Mouse (Mus musculus): ENCODE data around the gene Prokr2.

Gene Prokr2

DNA sequence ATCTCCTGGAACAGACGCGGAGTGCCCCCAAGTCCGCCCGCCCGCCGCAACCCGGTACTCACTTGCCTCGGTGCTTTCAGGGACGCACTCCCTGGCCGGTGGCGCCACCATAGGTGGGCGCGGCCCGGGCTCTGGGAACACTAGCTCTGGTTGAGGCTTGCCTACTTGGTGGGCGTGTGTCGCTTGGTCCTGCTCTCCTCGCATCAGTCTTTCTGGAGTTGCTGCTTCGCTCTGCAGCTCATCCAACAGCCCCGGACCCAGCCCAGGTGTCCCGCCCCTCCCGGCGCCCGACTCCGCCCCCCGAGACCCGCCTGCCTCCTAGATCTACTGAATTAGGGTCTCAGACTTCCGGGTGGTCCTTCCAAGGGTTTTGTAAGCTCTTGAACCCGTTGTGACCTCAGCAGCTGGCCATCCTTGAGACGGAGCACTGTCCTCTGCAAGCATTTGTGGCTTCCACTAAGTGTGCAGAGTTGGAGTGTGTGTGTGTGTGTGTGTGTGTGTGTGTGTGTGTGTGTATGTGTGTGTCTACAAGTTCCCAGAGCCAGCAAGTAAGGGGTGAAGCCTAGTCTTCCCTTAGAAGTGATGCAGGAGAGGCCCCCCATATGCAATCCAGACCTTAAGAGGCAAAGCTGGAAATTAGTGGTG lies at the start of gene Prokr2:
Prokr2 (minus strand) TSS at position 254 of the 645 bp plus-strand sequence.
- DNase-seq = peak; percentile 20 to 22

DNA sequence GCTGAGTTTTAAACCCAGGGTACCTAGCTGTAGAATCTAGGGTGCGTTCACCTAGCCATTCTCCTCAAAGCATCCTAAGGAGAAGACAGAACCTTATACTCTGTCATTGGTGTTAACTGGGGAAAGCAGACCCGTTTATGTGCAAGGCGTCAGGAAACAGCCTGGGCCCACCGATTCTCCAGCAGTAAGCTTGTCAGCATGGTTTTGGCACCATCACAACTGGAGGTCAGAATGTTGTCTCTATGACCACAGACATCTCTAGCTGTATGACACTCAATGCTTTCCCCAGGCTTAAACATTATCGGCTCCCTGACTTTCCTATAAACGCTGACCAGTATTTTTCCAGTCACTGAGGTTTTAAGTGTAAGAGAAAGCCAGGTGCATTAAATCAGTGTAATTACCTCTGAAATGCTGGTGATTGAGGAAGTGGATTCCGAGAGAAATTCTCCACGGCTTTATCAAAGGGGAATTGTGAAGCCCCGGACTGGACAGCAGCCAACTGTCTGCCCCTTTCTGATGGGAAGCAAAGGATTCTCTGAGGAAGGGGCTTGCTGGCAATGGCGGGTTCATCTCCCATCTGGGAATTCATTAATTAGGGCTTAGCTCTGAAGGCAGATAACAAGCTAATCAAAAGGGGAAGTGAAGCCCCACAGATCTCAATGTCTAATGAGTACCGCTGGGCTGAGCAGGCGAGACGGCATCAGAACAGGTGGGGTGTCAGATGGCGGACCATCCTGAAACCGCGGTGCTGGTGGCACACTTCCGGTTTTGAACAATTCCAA lies 42.1 kb upstream of the Prokr2 start:
- peak; percentile 63 for DNase-seq

DNA sequence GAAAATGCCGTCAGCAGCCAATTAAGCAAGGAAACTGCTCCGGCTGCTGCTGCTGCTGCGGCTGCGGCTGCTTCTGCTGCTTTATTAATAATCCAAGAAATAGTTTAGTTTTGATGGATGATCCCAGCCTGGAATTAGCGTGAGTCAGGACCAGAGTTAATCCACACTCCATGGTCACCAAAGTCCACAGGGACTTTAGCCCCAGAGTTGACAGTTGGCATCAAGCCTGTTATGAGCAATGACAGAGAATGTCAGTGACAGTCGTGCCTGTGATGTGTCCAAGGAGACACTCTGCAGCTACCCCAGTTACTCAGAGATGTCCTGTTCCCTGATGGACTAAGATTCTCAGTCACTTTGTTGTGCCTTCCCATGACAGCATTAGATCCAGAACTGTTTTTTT lies 40.3 kb upstream of the Prokr2 start:
- no peak for DNase-seq

DNA sequence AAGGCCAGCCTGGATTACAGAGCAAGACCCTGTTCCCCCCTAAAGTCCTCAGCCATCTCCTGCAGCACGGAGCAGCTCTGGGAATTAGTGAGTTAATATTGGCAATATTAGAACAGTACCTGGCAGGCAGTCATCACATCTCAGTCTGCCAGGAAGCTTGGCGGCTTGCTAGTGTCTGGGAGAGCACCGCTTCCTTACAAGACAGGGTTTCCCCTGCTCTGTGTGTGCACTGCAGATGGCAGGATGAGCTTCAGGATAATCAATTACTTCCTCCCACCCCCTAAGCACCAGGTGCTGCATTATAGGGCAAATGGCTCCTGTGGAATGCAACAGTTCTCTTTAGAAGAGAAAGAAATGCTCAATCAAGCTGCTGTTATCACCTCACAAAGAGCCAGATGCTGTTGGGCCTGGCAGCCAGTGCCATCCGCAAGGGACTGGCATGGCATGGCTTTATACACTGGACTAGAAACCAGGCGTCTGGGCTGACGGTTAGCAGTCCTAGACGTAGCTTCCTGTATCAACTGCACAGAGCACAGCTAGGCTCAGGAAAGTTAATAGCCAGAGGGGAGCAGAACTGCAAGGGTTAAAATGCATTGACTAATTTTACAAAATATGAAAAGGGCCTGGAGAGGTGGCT lies 38.3 kb upstream of the Prokr2 start:
- DNase-seq = peak; percentile 64 to 69

DNA sequence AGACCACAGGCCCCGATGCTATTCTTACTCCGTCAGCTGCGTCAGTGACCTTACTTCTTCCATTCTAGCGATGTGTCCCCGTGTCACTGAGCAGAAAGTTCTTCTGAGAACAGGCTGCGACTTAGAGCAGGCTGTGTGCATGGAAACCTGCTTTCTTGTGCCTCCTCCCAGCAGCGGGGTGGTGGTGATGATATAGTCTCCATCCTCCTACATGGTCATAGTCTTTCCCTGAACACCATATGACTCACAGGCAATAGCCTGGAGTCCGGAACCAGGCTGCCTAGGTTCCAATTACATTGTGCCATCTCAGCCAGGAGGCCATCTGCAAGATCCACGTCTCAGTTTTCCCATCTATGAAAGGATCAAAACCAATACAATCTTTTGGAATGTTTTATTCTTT lies 37.6 kb upstream of the Prokr2 start:
- DNase-seq = peak in 1 of 2 experiments; percentile 2

DNA sequence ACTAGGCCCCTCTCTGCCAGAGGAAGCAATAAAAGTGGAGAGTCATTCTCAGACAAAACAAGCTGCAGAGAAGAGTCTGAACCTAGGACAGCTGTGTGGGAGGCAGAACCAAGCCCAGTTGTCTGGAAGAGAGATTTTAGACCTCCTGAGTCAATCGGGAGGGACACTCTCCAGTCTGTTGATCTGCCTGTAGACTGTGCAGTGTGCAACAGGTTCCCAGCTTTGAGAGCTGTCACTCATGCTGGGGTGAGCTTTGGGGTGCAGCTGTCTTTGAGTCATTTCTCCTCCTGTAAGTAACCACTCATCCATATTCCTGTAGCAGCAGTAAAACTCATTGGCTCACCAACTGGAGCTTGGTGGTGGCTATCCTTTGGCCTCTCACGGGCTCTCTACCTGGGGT lies 33.2 kb upstream of the Prokr2 start:
- DNase-seq = no peak

DNA sequence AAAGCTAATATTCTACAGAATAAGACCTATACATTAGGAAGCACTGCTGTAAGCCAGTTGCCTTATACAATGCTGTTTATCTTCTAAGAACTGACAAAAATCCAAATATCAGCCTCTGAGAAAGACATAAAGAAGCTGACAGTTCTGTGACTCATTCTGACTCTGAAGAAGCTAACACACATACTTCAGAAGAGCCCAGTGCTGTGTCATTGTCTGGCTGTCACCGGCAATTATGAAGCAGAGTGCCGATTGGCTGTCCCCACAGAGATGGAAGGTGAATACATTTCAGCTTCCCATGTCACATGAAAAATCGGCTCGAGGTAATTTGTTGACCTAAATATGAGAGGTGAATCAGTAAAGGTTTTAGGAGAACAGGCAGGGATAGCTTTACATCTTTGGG lies 24.9 kb upstream of the Prokr2 start:
- no peak for DNase-seq

DNA sequence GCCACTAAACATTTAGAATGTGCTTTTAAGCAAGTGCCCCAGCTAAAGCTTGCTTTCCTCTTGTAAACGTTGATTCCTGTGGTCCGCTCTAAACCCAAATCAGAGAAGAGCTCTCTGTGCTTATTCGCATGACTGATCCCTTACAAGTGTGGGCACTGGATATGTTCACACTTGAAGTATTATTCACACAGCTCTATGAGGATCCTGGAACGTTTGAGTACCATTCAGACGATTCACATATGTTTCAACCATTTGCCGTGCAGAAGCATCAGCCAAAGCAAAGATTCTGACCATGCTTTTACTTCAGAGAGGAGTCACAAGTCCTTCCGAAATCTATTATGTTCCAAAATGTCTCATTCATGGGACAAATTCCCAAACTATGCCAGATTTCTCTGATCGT lies 12.9 kb upstream of the Prokr2 start:
- DNase-seq = no peak

DNA sequence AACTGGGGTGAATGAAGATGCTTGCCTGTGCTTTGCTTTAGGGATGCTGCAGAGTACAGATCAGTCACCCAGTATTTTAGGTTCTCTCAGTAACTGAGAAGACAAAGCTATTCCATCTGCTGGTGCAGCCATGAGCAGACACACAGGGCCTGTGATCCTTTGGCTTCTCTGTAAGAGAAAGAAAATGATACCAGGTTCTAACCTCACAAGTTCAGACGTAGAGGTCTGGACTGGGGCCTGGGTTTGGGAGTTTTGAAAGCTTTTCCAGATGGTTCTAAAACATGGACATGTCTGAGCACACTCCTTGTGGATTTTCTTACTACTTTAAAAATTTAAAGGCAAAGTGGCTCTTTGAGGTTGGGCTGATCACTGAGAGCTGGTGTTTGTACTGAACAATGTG lies 10.5 kb upstream of the Prokr2 start:
- DNase-seq = no peak

DNA sequence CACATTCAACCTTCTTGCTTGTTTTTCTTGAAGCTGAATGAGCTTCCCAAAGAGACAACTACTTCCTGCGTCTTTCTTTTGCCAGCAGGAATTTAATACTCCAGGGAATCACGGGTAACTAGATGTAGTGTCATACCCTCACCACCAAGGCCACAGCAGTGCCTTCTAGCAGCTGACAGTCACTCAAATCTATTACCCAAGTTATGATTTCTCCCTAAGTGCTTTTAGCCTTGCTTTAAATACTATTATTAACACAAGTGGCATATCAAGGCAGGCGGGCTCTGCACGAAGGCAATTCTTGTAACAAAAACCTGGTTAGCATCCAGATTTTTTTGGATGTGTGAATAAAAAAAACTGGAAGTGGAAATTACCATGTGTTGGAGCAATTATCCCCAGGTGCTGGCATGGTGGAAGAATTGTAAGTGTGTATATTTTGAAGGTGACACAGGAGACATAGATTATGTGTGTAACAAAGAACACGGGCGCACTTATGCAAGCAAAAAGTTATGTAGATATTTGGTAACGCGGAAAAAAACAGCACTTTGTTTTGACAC lies 5.4 kb upstream of the Prokr2 start:
- DNase-seq = no peak

DNA sequence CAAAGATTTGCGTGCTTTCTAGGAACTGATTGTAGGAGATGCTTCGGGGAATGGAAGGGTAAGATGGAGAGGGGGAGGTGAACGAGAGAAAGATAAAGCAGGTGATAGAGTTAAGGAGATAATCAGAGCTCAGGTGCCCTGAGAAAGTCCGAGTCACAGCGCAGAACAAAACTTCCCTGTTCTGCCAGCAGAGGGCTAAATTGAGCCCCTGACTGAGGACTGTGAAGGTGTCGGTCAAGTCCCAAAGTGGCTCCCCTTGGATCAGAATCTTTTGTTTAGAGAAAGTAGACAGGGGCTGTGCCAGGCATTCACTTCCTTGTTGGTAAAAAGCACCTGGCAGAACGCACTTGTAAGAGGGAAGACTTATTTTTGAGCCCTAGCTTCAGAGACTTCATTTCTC lies 4.3 kb upstream of the Prokr2 start:
- peak; percentile 61 to 66 for DNase-seq

DNA sequence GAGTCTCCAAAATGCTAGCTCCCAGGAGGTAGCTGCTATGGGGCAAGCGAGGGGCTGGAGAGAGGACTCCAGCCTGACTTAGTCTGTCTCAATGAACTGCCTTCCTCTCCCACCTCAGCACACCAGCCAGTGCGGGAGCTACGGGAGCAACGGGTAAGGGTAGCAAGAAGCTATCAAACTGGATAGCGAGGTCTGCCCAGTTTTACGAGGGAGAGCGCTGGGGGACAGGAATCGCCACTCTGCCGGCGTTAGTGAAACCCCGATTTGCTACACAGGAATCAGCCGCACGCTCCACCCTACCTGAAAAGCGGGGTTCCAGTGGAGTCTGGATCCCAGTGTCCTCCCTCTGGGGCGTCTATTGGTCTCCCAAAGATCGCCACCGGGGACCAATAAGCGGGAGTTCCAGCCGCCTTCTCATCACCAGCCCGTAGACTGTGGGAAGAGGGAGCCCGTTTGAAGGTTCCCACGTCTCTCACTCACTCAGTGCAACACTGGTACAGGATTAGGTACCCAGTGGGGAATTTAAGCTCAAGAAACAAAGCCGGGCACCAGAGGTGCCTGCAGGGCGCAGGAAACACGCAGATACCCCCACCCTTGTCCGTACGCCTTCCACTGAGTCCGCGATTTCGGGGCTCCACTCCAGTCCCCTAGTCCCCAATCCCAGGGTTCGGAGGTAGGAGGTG lies 595 bp downstream of the Prokr2 start:
- DNase-seq = peak; percentile 16 to 19

DNA sequence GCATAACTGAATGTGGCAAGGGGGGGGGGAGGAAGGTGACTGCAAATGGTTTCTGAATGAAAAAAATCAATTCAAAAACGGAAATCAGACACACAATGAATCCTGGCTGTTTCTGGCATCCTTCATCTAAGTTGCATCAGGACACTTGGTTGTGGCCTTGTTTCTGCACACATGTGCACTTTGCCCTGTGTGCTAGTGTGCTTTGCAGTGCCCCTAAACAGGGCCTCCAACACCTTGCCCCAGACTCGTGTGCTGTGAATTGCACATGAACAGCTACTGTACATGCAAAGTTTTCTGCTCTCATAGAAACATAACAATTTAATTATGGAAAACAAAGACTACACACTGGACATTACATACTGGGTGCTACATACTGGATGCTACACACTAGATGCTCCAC lies 2.9 kb downstream of the Prokr2 start:
- no peak for DNase-seq

DNA sequence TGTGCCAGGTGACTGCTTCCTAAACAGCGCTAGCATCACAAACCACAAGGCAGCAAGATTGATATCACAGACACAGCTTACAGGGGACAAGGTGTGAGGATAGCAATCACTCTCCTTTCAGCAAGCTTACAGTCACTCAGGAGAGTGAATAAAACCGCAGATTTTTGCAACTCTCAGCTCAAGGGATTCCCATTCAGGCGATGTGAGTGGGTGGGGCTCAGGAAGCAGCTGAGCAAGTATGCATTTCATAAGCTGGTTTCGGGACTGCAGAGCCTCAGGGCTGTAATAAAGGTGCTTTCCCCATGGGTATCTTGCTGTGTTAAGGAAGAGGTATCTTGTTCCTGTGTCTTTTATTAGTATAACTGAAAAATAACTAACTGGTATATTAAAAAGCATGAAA lies 5.6 kb downstream of the Prokr2 start:
- DNase-seq = no peak

DNA sequence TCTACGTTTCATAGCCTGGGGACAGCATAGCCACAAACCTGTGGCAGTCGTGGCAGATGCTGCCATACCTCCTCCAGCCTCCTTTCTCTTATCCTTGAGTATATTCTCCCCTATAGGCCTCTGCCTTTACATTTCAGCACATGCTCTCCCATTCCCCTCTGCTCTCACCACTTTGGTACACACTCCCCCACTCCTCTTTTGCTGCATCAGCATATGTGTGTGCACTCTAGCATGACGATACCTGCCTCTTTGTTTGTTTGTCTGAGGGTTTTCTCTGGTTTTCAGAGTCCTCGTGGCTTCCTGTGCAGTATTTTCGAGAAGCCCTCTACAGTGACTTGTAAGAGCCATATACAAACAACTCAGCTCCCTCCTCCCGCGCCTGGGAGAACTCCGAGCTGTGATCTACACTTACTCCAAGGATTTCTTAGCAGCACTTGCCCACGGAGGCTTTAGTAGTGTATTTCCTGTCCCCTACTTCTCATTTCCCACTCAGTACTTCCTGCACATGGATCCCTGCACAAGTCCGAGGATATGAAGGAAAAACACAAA lies 6.6 kb downstream of the Prokr2 start:
- no peak for DNase-seq

DNA sequence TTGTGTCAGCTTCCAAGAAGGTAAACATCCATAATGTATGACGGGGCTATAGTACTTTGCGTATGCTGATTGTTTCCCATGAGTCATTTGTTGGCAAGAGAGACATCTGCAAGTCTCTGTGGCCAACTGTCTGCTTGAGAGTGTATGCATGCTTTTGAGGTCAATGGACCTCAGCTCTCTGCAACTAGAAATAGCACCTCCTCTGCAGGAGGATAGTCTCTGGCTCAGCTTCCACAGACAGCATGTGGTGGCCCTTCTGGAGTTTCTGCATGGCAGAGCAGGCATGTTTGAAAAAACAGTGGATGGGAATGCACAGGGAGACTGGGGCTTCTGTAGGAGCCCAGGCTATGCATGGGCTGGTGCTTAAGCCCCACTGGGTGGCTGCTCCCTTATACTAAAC lies 7.8 kb downstream of the Prokr2 start:
- DNase-seq = peak; percentile 26 to 47

DNA sequence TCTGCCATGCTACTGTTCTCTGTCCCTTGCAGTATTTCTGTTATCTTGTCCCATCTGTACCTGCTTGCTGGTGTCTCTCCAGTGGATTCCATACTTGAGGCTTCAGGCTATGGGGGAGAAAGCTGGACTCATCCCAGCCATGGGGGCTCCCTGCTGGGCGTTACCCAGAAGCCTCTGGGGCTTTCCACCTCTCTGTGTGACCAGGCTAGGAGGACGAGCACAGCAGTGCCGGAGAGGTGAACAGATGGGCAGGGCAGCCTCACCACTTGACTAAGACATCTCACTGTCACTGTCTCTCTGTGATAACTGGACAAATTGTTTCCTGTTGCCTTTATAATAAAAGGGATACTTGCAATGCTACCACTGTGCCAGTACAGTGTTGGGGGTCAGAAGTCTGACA lies 9.5 kb downstream of the Prokr2 start:
- peak; percentile 53 to 54 for DNase-seq

DNA sequence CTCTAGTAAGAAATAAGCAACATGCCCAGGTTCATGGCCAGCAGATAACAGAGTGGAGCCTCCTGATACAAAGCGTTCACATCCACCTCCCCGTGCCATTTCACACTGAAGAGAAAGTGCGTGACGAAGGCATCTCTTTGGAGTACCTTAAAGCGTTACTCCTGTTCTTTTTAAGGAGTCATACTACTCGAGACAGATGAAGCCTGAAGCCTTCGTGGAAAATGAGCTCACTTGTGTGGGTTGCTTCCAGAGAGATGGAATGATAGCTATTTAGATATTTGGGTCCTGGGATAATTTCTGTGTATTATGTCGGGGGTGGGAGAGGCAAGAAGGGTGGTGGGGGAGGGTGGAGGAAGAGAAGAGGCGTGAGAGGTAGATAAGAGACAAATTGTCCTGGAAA lies 10.1 kb downstream of the Prokr2 start:
- no peak for DNase-seq

DNA sequence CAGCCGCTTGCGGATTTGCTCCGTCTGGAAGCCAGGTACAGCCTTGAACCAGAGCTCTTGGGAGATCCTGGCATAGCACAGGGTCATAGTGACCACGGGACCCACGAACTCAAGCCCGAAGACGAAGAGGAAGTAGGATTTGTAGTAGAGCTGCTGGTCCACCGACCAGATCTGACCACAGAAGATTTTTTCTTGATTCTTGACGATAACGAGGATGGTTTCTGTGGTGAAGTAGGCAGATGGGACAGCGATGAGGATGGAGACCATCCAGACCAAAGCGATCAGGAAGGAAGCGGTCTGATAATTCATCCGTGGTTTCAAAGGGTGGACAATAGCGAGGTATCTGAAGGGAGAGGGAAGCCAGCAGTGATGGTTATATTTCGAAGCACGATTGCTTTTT lies 11.5 kb downstream of the Prokr2 start:
- DNase-seq = no peak

DNA sequence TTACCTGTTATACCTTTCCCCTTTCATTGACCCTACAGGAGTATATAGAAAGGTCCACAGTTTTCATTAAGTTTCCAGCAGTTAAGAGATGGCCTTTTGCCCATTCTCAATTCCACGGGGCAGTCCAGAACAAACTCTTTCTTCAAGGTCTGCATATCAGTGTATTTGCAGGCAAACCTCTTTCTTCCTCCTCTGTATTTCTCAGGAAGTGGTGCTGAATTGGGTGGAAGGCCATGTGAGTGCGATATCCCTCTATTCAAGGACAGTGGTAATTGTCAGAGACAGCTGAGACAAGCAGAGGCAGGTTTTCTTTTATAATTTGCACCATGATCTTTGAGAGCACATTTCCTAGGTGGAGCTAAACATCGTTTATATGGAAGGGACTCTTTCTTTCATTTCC lies 16.8 kb downstream of the Prokr2 start:
- DNase-seq = no peak

DNA sequence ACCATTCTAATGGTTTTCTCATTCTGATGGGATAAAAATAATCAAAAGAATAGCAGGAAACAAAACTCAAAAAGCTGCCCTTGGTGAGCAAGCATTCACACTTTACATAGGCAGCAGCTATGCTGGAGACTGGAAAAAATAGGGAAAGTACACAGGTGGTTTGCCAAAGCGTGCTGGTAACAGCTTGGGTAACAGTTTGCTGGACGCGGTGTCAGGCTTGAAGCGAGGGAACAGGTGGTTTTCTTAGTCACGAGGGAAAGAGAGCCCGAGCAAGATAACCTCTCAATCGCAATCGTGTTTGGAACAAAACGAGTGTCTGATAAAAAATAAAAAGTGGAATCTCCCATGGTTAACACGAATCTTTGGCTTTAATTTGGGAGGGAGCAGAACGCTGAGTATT lies 41.4 kb downstream of the Prokr2 start:
- peak; percentile 3 to 5 for DNase-seq

DNA sequence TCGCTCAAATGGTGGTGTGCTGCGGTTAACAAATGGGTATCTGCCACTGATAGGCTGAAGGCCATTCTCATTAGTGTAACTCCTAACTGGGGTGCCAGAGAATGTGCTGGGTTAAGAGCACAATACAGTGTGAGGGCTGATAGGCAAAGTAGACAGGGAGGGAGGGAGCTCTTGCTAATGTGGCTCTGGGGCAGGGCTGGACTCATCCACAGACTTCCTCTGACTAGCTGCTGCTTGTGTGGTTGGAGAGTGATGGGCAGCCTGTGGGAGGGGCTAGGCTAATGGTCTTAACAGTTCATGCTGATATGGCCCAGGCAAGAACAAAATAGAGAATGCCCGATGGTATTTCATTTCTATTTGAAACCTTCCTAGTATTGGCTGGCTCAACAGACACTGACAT lies 44.0 kb downstream of the Prokr2 start:
- no peak for DNase-seq

DNA sequence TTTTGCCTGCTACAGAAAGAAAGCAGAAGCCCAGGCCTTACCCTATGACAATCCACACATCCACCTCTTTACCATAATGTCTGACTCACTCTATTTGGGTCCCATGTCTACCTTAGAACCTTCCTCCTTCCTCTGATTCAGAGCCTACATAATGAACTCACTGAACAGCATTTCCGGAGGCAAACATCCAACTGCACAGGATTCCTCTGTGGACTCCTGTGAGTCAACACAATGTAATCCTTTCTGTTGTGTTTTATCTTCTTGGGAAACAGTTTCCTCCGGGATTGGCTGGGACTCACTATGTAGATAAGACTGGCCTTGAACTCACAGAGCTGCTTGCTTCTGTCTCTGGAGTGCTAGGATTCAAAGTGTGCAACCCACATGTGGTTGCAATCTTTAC lies 44.9 kb downstream of the Prokr2 start:
- no peak for DNase-seq
